ENCODE assay signal across 21 mouse cellular contexts in the genomic region with DNA sequence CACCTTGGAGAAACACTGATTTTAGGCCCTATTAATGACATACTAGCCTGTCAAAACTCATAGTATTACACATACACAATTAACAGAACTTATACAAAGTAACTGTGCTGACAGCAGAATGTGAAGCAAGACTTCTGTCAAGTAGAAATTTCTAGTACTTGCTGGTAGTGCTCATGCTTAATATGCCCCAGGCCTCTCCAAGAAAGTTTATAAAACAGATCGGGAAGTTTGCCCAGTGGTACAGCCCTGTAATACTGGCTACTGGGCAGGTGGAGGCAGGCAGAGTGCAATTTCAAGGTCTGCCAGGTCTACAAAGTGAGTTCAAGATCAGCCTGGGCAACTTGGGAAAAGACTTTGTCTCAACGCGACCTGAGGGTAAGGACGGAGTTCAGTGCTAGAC. TPM values are rescaled to one million over a fixed set of nuclear protein-coding genes. Genes with fewer than 3 reads are reported as not detected.
DNase-seq lines count a peak whose midpoint lies in the region; ATAC-seq and TF ChIP-seq lines count a peak whose summit lies in the region.
"Had no signal": no experiment of that assay in that cellular context is flagged by ENCODE, and none has a peak within 500 bp of the region (broad histone marks: within the 10 kb centered on the region; RNA-seq: fewer than 3 reads in every experiment).

No protein-coding gene starts in this region.

- TF ChIP-seq CTCF in left cerebral cortex, adult 2 months (IDR thresholded peaks at IDR 0.05) = no peak

- no peak overlapping the region for H3K9ac ChIP-seq in forebrain, embryonic 15.5 days (replicated peaks)
- H3K9ac ChIP-seq in neural tube, embryonic 13.5 days = no peak overlapping the region
- H3K9ac ChIP-seq: forebrain, embryonic 12.5 days; liver, embryonic 15.5 days; midbrain, embryonic 15.5 days; stomach, embryonic 15.5 days had no signal

- intact Hi-C loops in left cerebral cortex, adult 2 months (cut with DNase I) = no loop called here
- intact Hi-C loops in left cerebral cortex, postnatal 25 days (cut with DNase I) = no loop called here

- ATAC-seq in forebrain, embryonic 15.5 days (replicated peaks) = no peak
- no peak for ATAC-seq in neural tube, embryonic 13.5 days (ENCODE audit: low read depth)
- ATAC-seq: midbrain, embryonic 15.5 days; Patski had no signal

- H3K27me3 ChIP-seq in forebrain, embryonic 15.5 days = no peaks in the 10 kb centered on the region
- no peaks in the 10 kb centered on the region for H3K27me3 ChIP-seq in forebrain, embryonic 10.5 days (ENCODE audit: poor library complexity, severe bottlenecking)
- no peaks in the 10 kb centered on the region for H3K27me3 ChIP-seq in neural tube, embryonic 13.5 days
- H3K27me3 ChIP-seq: CH12.LX; forebrain, embryonic 12.5 days; liver, embryonic 15.5 days; midbrain, embryonic 15.5 days; Patski; stomach, embryonic 15.5 days had no signal

- H3K4me1 ChIP-seq in forebrain, embryonic 15.5 days = peaks cover 9% of the 10 kb centered on the region
- no peaks in the 10 kb centered on the region for H3K4me1 ChIP-seq in forebrain, embryonic 10.5 days
- peaks cover 20% of the 10 kb centered on the region for H3K4me1 ChIP-seq in neural tube, embryonic 13.5 days (replicated peaks)
- H3K4me1 ChIP-seq: forebrain, embryonic 12.5 days; heart, embryonic 10.5 days; liver, embryonic 15.5 days; stomach, embryonic 15.5 days had no signal

- no peak overlapping the region for H3K4me3 ChIP-seq in forebrain, embryonic 15.5 days
- H3K4me3 ChIP-seq in forebrain, embryonic 10.5 days = no peak overlapping the region
- no peak overlapping the region for H3K4me3 ChIP-seq in left cerebral cortex, adult 2 months
- H3K4me3 ChIP-seq in neural tube, embryonic 13.5 days = no peak overlapping the region
- H3K4me3 ChIP-seq: forebrain, embryonic 12.5 days; heart, embryonic 10.5 days; liver, embryonic 15.5 days; midbrain, embryonic 15.5 days; stomach, embryonic 15.5 days had no signal

- WGBS in forebrain, embryonic 15.5 days = 97% methylated on average over 4 of the region's 4 CpGs
- WGBS in forebrain, embryonic 10.5 days = 94% methylated on average over 4 of the region's 4 CpGs
- WGBS in neural tube, embryonic 13.5 days = 97% methylated on average over 4 of the region's 4 CpGs

- H3K27ac ChIP-seq in forebrain, embryonic 15.5 days (replicated peaks) = peak overlapping the region; percentile 28; the same call in 1 of the 2 replicates
- H3K27ac ChIP-seq in forebrain, embryonic 10.5 days = no peak overlapping the region
- H3K27ac ChIP-seq in left cerebral cortex, adult 2 months = peak overlapping the region; percentile 62
- H3K27ac ChIP-seq in neural tube, embryonic 13.5 days (replicated peaks) = peak overlapping the region; percentile 66
- H3K27ac ChIP-seq: forebrain, embryonic 12.5 days; heart, embryonic 10.5 days; kidney, postnatal 0 days; liver, embryonic 15.5 days; macrophage; stomach, embryonic 15.5 days had no signal

- H3K36me3 ChIP-seq in forebrain, embryonic 15.5 days = no peaks in the 10 kb centered on the region
- H3K36me3 ChIP-seq in forebrain, embryonic 10.5 days (replicated peaks) = no peaks in the 10 kb centered on the region
- no peaks in the 10 kb centered on the region for H3K36me3 ChIP-seq in neural tube, embryonic 13.5 days
- H3K36me3 ChIP-seq: forebrain, embryonic 12.5 days; G1E; heart, embryonic 10.5 days; liver, embryonic 15.5 days; midbrain, embryonic 15.5 days; stomach, embryonic 15.5 days had no signal

- H3K9me3 ChIP-seq in forebrain, embryonic 15.5 days = no peaks in the 10 kb centered on the region
- H3K9me3 ChIP-seq in forebrain, embryonic 10.5 days = no peaks in the 10 kb centered on the region
- H3K9me3 ChIP-seq in neural tube, embryonic 13.5 days = no peaks in the 10 kb centered on the region
- H3K9me3 ChIP-seq: forebrain, embryonic 12.5 days; G1E; heart, embryonic 10.5 days; liver, embryonic 15.5 days; midbrain, embryonic 15.5 days; stomach, embryonic 15.5 days had no signal

- H3K4me2 ChIP-seq in forebrain, embryonic 15.5 days (replicated peaks) = no peak overlapping the region
- no peak overlapping the region for H3K4me2 ChIP-seq in neural tube, embryonic 13.5 days
- H3K4me2 ChIP-seq: forebrain, embryonic 12.5 days; liver, embryonic 15.5 days; midbrain, embryonic 15.5 days; stomach, embryonic 15.5 days had no signal

- no peak for DNase-seq in forebrain, embryonic 10.5 days (ENCODE audit: extremely low spot score, low spot score)
- DNase-seq in left cerebral cortex, adult 2 months (ENCODE audit: extremely low spot score in 1 of 2, low spot score in 2 of 2) = no peak
- no peak for DNase-seq in left cerebral cortex, postnatal 25 days (ENCODE audit: low spot score in 2 of 2)
- DNase-seq in neural tube, embryonic 10.5 days (ENCODE audit: extremely low spot score, low spot score) = no peak
- DNase-seq in adrenal gland, postnatal 10 days = no peak
- DNase-seq: B cell, adult 2 months; kidney, adult 2 months; liver; thymus, postnatal 25 days had no signal

RNA-seq across cellular contexts. Expression of a gene that starts 32.3 kb away (rescaled TPM):
- 5.0 TPM in 2 replicates for polyA plus RNA-seq in forebrain, embryonic 15.5 days (2015; fragmentation: Nextera tagmentation; extraction: Ambion mirVana)
- polyA plus RNA-seq in forebrain, embryonic 10.5 days (2016; fragmentation: Nextera tagmentation; extraction: Ambion mirVana) = 0.41 and 0.62 TPM in 2 replicates
- total RNA-seq in left cerebral cortex, adult 2 months (2021) = 100 to 1,000 TPM; 106 to 111 TPM
- total RNA-seq in left cerebral cortex, postnatal 25 days (2021) = 100 to 1,000 TPM; 104 to 105 TPM
- 6.5 and 6.6 TPM in 2 replicates for polyA plus RNA-seq in neural tube, embryonic 13.5 days (2015; fragmentation: Nextera tagmentation; extraction: Ambion mirVana)
- 1 to 10 TPM; 4.9 to 6.6 TPM for total RNA-seq in adrenal gland, postnatal 10 days (2021)
- polyA plus RNA-seq: G1E had no signal

Comparison
In these comparisons a context has a peak if more than half of its experiments do, and no peak if none do; other contexts are left out.
1. RNA of a gene that starts 32.3 kb away (total RNA-seq): 106 to 111 TPM in left cerebral cortex, adult 2 months and 104 to 105 TPM in left cerebral cortex, postnatal 25 days; 4.9 to 6.6 TPM in adrenal gland, postnatal 10 days; every median in the first group is over 10 times any median in the second.